Mouse (Mus musculus) adrenal gland, adult (tissue): ENCODE results near the gene Olfr312.
A peak's percentile ranks its signal among the peaks of the same experiment; 100 is the strongest.

Source experiments
- DNase-seq, 2 experiments: peaks; one replicate each; pipeline ENCODE4 v3.0.0; 2022 to 2023; ENCODE audit warnings: low spot score in 1 of 2; ENCODE audit not compliant: inconsistent age in 2 of 2

The Olfr312 gene

DNA sequence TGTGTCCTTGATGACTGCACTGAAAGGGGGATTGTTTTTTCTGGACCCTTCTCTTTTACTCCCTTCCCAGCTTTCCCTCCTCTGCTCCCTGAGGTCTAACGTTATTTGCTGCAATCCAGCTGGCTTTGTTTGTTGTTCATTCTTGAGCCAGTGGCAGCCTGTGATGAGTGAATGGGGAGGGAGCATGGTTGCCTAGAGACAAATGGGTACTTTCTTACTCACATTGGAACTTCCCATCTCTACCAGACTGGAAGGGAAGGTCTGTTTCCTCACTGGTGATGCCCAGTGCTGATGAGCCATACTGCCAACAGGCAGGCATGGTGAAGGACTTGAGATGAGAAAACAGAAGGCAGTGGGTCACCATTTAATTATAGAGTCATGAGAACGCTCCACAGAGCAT lies 20.7 kb downstream of the Olfr312 start:
- DNase-seq, result no peak

DNA sequence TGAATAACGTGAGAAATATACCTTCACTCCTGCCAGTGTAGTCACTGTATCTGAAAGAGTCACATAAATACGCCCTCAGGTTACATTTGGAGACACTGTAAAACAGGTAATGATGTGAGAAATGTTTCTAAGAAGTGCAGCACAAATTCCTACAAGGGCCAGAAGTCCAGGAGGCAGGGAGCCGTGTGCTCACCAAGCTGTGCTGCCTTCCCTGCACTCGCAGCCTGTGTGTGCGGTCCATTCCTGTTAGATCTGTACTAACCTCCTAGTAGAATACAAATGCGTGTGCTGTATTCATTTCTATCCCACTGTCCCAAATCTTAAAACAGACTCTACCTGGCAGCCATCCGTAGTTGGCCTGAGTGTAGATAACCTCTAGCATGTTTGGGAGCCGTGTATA lies 31.7 kb downstream of the Olfr312 start:
- no peak for DNase-seq

- peak; percentile 85 to 94 for DNase-seq
These were observed 38.3 kb downstream of the Olfr312 start, which contains the start of gene 2810021J22Rik for GRCm38 (mm10) chr11:58867039-58867953. 2810021J22Rik (plus strand) TSS chr11:58867216.

DNA sequence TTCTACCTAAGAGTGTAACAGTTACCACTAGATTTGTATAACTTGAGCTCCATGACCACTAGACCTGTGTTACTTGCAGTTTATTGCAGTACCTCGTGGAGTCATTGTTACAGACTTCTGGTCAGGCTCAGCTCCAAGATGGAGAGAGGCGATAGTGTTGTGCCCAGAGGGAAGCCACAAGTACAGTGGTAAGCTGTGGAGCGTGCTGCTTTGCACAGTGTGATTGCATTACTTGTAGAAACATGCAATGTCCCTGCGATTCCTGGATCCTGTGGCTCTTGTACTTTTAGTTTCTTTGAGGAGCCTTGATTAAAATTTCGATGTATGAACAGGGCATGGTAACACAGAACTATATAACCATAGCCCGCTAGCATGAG lies 38.9 kb downstream of the Olfr312 start:
- peak in 1 of 2 experiments; percentile 27 for DNase-seq

DNA sequence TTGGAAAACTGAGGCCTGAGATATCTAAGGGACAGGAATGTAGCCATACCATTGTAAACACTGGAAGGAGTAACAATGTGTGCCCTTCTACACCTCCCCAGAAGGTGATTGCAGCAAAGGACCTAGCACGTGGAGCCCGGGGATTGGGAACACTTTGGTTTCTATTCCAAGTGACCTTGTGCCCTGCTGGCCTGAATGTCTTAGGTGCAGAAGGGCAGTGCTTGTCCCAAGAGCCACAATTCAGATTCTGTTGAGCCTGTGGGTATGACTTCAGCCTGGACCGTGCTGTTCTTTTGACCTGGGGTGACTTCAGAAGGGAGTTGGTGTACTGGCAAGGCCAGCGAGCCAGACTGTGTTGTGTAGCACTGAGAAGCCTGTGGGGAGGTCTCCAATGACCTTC lies 41.9 kb downstream of the Olfr312 start:
- DNase-seq, result peak; percentile 44 to 46

DNA sequence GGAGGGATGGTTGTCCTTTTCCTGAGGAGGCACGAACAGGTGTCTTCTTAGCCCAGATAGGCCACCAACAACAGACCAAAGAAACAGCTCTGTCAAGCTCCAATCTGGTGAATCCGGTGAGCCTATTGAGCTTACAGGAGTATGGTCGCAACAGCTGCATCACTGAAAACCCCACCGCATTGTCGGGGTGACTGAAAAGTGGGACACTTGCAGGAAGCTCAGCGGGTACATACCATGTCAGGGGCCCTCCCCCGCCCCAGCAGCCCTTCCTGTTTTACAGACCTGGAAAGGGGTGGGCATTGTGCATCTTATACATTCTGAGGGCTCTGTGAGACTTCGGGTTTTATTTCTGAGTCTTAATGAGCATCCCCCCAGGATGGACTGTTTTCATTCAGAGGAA lies 54.7 kb downstream of the Olfr312 start:
- no peak for DNase-seq
